Mouse (Mus musculus) forebrain, embryonic 15.5 days (tissue): ENCODE results near the gene Hist2h2bb. TPM values are rescaled to one million over a fixed set of nuclear protein-coding genes. Genes with fewer than 3 reads are reported as not detected.
"Not testable (repeated sequence)": the region's sequence is repeated elsewhere in the genome, so short reads cannot be mapped to it uniquely, and the experiment has no call there.

ENCODE experiments used
- ATAC-seq: fragments of 200-750 bp; cut with Nextera tagmentation; replicated peaks from 2 replicates; pipeline ENCODE4 v1.8.0; 2017; ENCODE audit warnings: mild to moderate bottlenecking, moderate TSS enrichment, moderate library complexity
- H3K27ac ChIP-seq: fragments of 300-500 bp; sonication (generic); replicated peaks from 2 replicates; pipeline ENCODE4 v1.5.1; 2015; ENCODE audit warnings: mild to moderate bottlenecking, inconsistent platforms
- H3K27me3 ChIP-seq: fragments of 300-500 bp; sonication (generic); 2 replicates; pipeline ENCODE4 v1.6.1; 2015; ENCODE audit warnings: inconsistent platforms
- H3K36me3 ChIP-seq: fragments of 300-500 bp; sonication (generic); 2 replicates; pipeline ENCODE4 v1.6.1; 2015; ENCODE audit warnings: mild to moderate bottlenecking, inconsistent platforms
- H3K4me1 ChIP-seq: fragments of 300-500 bp; sonication (generic); 2 replicates; pipeline ENCODE4 v1.6.1; 2015; ENCODE audit warnings: inconsistent platforms
- H3K4me2 ChIP-seq: fragments of 300-500 bp; sonication (generic); replicated peaks from 2 replicates; pipeline ENCODE4 v1.6.1; 2015; ENCODE audit warnings: mild to moderate bottlenecking, inconsistent platforms
- H3K4me3 ChIP-seq: fragments of 300-500 bp; sonication (generic); 2 replicates; pipeline ENCODE4 v1.5.1; 2015; ENCODE audit warnings: mild to moderate bottlenecking, inconsistent platforms
- H3K9ac ChIP-seq: fragments of 300-500 bp; sonication (generic); replicated peaks from 2 replicates; pipeline ENCODE4 v1.6.1; 2015; ENCODE audit warnings: mild to moderate bottlenecking, inconsistent platforms
- H3K9me3 ChIP-seq: fragments of 300-500 bp; sonication (generic); 2 replicates; pipeline ENCODE4 v1.6.1; 2016; ENCODE audit warnings: inconsistent platforms
- WGBS: fragments of 180-500 bp; shearing (Covaris S2); methylation state at CpG from one replicate; pipeline ENCODE4 v1.1.7; 2015; ENCODE audit warnings: mixed read lengths; 5-methylcytosine and 5-hydroxymethylcytosine counted together
- polyA plus RNA-seq: library from polyadenylated mRNA; unstranded; fragments of >200 nt; fragmentation: Nextera tagmentation; extraction: Ambion mirVana; gene quantifications from 2 replicates; pipeline ENCODE4 v1.2.1, GENCODE M21; 2015

Hist2h2bb gene
- polyA plus RNA-seq, 1 experiment from 2014 or later: 9.9 TPM

DNA sequence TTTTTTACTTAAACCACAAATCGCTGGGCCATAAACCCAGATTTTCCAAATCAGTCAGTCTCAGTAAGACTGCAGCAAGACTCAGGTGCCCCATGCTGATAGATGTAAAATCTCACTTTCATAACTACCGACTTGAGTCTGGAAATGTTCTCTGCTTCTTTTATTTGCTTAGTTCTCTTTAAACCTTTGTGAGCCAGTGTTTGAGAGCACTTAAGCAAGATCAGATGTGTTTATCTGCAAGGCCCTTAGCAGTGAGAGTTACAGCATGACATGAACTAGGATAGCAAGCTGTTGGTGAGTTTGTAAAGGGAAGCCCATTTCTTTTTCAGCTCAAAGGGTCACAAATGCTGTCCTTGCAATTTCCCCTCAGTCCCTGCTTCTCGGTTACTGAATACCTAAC, 12.4 kb upstream of the Hist2h2bb start:
- no peaks in the 10 kb centered on the region for H3K36me3 ChIP-seq

GRCm38 (mm10) chr3:96260220-96260619, 9.3 kb upstream of the Hist2h2bb start:
- no peaks in the 10 kb centered on the region for H3K27me3 ChIP-seq
- no peaks in the 10 kb centered on the region for H3K36me3 ChIP-seq
- no peak overlapping the region for H3K4me3 ChIP-seq
- WGBS: 90% methylated on average over 5 of the region's 5 CpGs
- peaks cover 21% of the 10 kb centered on the region for H3K4me1 ChIP-seq
- no peak overlapping the region for H3K9ac ChIP-seq
- no peak overlapping the region for H3K27ac ChIP-seq
- no peak overlapping the region for H3K4me2 ChIP-seq
- no peak for ATAC-seq
- no peaks in the 10 kb centered on the region for H3K9me3 ChIP-seq

More for the DNA sequence above, 12.4 kb upstream of the Hist2h2bb start:
- Histone ChIP-seq H3K9ac (no peak overlapping the region), H3K4me1 (peaks cover 10% of the 10 kb centered on the region), H3K27me3 (no peaks in the 10 kb centered on the region), H3K4me3 (no peak overlapping the region), H3K27ac (no peak overlapping the region), H3K4me2 (no peak overlapping the region), H3K9me3 (no peaks in the 10 kb centered on the region)
- WGBS: 91% methylated on average over 3 of the region's 3 CpGs
- ATAC-seq: no peak

- Histone ChIP-seq H3K4me1 (peaks cover 21% of the 10 kb centered on the region), H3K4me3 (peak overlapping the region; percentile 66), H3K9me3 (no peaks in the 10 kb centered on the region), H3K36me3 (no peaks in the 10 kb centered on the region), H3K27ac (peak overlapping the region; percentile 99), H3K9ac (peak overlapping the region; percentile 80; the same call in 1 of the 2 replicates), H3K27me3 (no peaks in the 10 kb centered on the region), H3K4me2 (peak overlapping the region; percentile 63)
- 61% methylated on average over 3 of the region's 3 CpGs for WGBS
- no peak for ATAC-seq
Observed at GRCm38 (mm10) chr3:96261623-96262022, 7.9 kb upstream of the Hist2h2bb start.

DNA sequence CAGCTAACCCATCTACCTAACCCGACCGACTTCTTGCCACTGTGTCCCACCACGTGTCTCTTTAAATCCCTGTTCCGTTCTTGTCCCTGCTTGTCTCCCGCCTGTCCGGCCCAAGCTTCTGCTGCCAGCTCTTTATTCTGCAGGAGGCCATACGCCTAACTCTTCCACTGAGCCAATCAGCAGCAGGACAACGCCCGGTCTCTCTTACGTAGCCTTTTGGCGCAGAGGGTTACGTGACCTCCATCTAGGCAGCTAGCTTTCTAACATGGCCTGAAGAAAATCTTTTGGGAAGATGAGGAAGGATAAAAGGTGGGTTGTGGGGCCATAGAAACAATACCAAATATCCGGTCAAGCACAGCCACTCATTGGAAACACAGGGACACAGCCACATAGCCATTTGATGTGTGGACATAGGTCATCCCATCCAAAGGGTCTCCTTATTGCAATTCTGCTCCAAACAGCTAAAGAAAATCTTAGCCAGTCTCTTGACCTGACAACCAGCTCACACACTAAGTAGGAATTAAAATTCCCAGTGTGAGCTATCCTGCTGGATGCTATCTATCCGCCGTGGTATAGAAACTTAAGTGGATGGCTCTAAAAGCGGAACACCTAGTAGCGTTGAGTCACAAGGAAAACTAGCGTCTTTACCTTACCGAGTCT, 7.2 kb upstream of the Hist2h2bb start:
- H3K27ac ChIP-seq: peak overlapping the region; percentile 99
- ATAC-seq: peak; percentile 78
- peaks cover 21% of the 10 kb centered on the region for H3K4me1 ChIP-seq
- peak overlapping the region; percentile 63 for H3K4me2 ChIP-seq
- WGBS: under 1% methylated on average over 19 of the region's 19 CpGs
- no peaks in the 10 kb centered on the region for H3K27me3 ChIP-seq
- no peaks in the 10 kb centered on the region for H3K9me3 ChIP-seq
- H3K4me3 ChIP-seq: peak overlapping the region; percentile 66
- H3K36me3 ChIP-seq: no peaks in the 10 kb centered on the region
- H3K9ac ChIP-seq: peak overlapping the region; percentile 80

DNA sequence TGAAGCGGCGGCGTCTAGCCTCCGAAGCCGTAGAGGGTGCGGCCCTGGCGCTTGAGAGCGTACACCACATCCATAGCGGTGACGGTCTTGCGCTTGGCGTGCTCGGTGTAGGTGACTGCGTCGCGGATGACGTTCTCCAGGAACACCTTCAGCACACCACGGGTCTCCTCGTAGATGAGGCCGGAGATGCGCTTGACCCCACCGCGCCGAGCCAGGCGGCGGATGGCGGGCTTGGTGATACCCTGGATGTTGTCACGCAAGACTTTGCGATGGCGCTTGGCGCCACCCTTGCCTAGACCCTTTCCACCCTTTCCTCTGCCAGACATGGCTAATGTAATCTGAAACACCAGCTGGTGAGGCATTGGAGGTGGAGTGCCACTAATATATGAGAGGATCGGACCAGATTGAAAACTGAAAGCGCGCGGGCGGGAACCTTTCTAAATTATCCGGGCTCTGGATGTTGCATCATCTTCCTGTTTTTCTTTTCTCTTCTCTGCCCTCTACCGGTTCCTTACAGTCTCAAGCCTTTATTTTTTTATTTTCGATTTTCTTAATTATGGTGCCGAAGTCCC, 6.5 kb upstream of the Hist2h2bb start, which contains the start of gene Hist2h4:
Hist2h4 (minus strand) TSS at position 333 of the 572 bp plus-strand sequence.
- Histone ChIP-seq H3K9me3 (no peaks in the 10 kb centered on the region), H3K36me3 (no peaks in the 10 kb centered on the region), H3K4me1 (peaks cover 27% of the 10 kb centered on the region), H3K4me3 (peak within 1 kb of the TSS; percentile 66), H3K27ac (peak within 1 kb of the TSS; percentile 99), H3K27me3 (no peaks in the 10 kb centered on the region), H3K9ac (peak within 1 kb of the TSS; percentile 80), H3K4me2 (peak within 1 kb of the TSS; percentile 63)
- ATAC-seq: peak; percentile 91
- under 1% methylated on average over 40 of the region's 40 CpGs for WGBS

DNA sequence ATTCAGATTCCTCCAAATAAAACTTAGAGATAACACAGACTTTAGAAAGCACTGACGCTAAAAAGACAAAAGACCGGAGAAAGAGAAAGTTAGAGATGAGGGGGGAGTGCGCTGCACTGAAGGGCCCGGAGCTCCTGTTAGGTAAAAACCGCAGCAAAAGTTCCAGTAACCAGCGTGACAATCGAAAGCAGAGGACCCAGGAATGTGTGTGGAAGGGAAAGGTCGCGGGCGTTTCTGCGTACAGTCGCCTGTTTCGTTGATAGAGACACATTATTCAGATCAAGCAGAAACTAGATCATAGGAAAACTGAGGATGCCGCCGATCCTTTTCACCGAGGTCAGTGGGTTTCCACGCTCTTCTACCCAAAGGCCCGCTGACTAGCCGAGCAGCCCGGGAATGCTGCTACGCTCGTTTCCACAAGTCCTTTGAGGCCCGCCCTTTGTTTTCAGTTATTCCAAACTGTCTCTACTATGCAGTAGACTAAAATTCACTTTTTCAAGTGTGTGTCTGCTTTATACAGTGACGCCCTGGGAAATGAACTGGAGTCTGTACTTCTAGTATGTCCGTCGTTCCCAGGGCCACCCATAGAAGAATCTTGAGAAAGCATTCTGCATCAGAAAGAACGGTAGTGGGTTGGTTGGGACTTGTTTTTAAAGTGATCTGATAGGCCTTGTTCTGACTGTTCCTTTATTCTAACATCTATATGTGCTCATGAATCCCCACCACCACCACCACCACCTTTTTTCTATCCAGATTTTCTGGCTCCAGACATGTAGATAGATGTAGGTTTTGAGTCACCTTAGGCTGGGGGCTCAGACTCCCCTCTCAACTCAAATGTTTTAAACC, 5.8 kb upstream of the Hist2h2bb start:
- H3K9me3 ChIP-seq: no peaks in the 10 kb centered on the region
- H3K4me1 ChIP-seq: peaks cover 30% of the 10 kb centered on the region
- peak; percentile 36 for ATAC-seq
- H3K27me3 ChIP-seq: no peaks in the 10 kb centered on the region
- 4% methylated on average over 27 of the region's 27 CpGs for whole genome bisulfite sequencing
- H3K4me3 ChIP-seq: peak overlapping the region; percentile 66
- H3K27ac ChIP-seq: peak overlapping the region; percentile 99
- H3K36me3 ChIP-seq: no peaks in the 10 kb centered on the region
- peak overlapping the region; percentile 56 for H3K9ac ChIP-seq
- peak overlapping the region; percentile 63 for H3K4me2 ChIP-seq

DNA sequence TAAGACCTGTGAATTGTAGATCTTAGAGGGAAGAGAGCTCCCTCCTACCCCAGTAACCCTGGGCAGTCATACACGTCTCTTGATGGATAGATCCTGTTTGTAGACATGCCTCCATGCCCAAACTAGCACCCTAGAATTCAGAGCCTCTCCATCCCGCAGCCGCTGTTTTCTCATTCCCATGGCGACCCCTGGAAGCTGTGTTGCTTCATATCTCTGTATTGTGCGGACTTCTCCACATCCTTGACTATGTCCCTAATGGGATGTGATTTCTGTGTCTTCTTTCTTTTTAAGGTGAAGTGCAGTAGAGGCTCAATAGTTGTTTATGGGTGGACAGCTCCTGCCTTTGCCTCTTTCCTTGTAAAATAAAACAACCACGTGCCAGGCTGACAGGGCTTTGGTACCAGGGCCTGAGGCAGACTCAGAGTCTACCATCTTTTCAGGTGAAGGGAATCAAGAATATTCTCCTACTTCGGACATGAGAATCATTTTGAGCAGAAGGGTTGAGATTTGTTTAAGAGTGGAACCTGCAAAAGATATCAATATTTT, 5.1 kb upstream of the Hist2h2bb start:
- Histone ChIP-seq H3K27ac (peak overlapping the region; percentile 99), H3K36me3 (no peaks in the 10 kb centered on the region), H3K9me3 (no peaks in the 10 kb centered on the region), H3K9ac (peak overlapping the region; percentile 56), H3K4me1 (peaks cover 34% of the 10 kb centered on the region), H3K4me2 (peak overlapping the region; percentile 63), H3K27me3 (no peaks in the 10 kb centered on the region), H3K4me3 (peak overlapping the region; percentile 66; the same call in 1 of the 2 replicates)
- no peak for ATAC-seq
- 60% methylated on average over 7 of the region's 7 CpGs for WGBS

DNA sequence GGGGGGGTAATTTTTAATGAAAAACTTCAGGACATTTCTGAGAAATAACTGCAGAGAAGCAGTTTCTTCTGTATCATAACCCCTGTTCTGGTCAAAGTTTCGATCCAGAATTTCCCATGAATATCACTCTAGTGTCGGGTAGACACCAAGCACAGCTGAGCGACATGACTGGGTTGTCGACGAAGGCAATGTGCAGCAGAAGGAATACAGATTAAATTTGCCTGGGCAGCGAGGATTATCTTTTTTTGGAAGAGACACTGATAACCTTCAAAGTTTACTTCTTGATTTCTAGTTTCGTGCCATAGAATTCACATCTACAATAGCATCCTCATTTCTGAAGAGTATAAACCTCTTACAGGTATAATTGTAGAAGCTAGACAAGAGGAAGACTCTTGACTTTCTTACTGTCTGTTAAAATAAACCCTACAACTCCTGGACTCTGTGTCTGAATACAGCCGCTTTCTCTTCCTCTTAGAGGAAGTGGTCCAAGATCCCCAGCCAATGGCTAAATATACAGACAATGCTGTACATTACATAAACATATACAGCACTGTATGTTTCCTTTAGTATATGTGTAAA, 3.3 kb upstream of the Hist2h2bb start:
- no peak overlapping the region for H3K4me3 ChIP-seq
- H3K36me3 ChIP-seq: no peaks in the 10 kb centered on the region
- ATAC-seq: no peak
- 91% methylated on average over 8 of the region's 8 CpGs for WGBS
- no peaks in the 10 kb centered on the region for H3K27me3 ChIP-seq
- H3K9ac ChIP-seq: no peak overlapping the region
- H3K4me2 ChIP-seq: no peak overlapping the region
- no peak overlapping the region for H3K27ac ChIP-seq
- no peaks in the 10 kb centered on the region for H3K9me3 ChIP-seq
- H3K4me1 ChIP-seq: peaks cover 39% of the 10 kb centered on the region

DNA sequence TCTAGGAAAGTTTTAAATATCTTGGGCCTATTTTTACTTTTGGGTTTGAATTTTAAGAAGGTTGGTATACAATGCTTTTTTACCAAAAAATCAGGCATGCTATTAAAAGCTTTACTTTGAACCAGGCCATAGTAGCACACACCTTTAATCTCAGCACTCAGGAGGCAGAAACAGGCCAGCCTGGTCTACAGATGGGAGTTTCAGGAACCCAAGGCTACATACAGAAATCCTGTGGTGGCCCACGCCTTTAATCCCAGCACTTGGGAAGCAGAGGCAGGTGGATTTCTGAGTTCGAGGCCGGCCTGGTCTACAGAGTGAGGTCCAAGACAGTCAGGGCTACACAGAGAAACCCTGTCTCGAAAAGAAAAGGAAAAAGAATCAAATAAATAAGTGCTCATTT, 2.0 kb upstream of the Hist2h2bb start:
- H3K4me3 ChIP-seq: no peak overlapping the region
- peaks cover 29% of the 10 kb centered on the region for H3K4me1 ChIP-seq
- peak overlapping the region; percentile 87 for H3K27ac ChIP-seq
- H3K36me3 ChIP-seq: no peaks in the 10 kb centered on the region
- H3K9ac ChIP-seq: no peak overlapping the region
- H3K9me3 ChIP-seq: no peaks in the 10 kb centered on the region
- ATAC-seq: no peak
- peak overlapping the region; percentile 61; the same call in 1 of the 2 replicates for H3K4me2 ChIP-seq
- 73% methylated on average over 4 of the region's 4 CpGs for WGBS
- H3K27me3 ChIP-seq: no peaks in the 10 kb centered on the region

- WGBS: 12% methylated on average over 29 of the region's 30 CpGs
- ATAC-seq: peak; percentile 73
Observed at GRCm38 (mm10) chr3:96268051-96268775, 1.3 kb upstream of the Hist2h2bb start, which contains the start of gene Hist2h3b. TSS of gene Hist2h3b (plus strand) at chr3:96268654.

GRCm38 (mm10) chr3:96268776-96269378, 675 bp upstream of the Hist2h2bb start:
- H3K4me3 ChIP-seq: peak overlapping the region; percentile 49
- H3K4me1 ChIP-seq: peaks cover 26% of the 10 kb centered on the region
- not testable (repeated sequence) for H3K36me3 ChIP-seq, H3K27me3 ChIP-seq, H3K9me3 ChIP-seq
- H3K27ac ChIP-seq: peak overlapping the region; percentile 99
- peak overlapping the region; percentile 61 for H3K4me2 ChIP-seq
- peak overlapping the region; percentile 50 for H3K9ac ChIP-seq
- 0% methylated on average over 13 of the region's 44 CpGs for WGBS
- peak; percentile 53 for ATAC-seq

More at GRCm38 (mm10) chr3:96268051-96268775, 1.3 kb upstream of the Hist2h2bb start, which contains the start of gene Hist2h3b:
- Histone ChIP-seq H3K4me1 (peaks cover 28% of the 10 kb centered on the region), H3K9ac (peak within 1 kb of the TSS; percentile 50), H3K9me3 (no peaks in the 10 kb centered on the region), H3K36me3 (no peaks in the 10 kb centered on the region), H3K4me3 (peak within 1 kb of the TSS; percentile 49), H3K27me3 (no peaks in the 10 kb centered on the region), H3K27ac (peak within 1 kb of the TSS; percentile 99), H3K4me2 (peak within 1 kb of the TSS; percentile 61)
